Mouse (Mus musculus): ENCODE data around the gene AI597479. TPM values are rescaled to one million over a fixed set of nuclear protein-coding genes. Genes with fewer than 3 reads are reported as not detected.
"Not testable (repeated sequence)": the region's sequence is repeated elsewhere in the genome, so short reads cannot be mapped to it uniquely, and the experiment has no call there.

AI597479 gene
- polyA plus RNA-seq, 1 experiment: 21.8 TPM

GRCm38 (mm10) chr1:43117435-43117834 is 18.9 kb downstream of the AI597479 start:
- Histone ChIP-seq H3K4me3 (ENCODE audit: insufficient read depth, low read length) (no peak overlapping the region), H3K4me1 (ENCODE audit: control insufficient read depth, insufficient read depth, low read length) (no peaks in the 10 kb centered on the region), H3K27ac (ENCODE audit: insufficient read depth, low read length) (no peak overlapping the region)
- no peak for TF ChIP-seq POLR2A (IDR thresholded peaks at IDR 0.05; ENCODE audit: extremely low read depth, insufficient read depth, low read length)
- TF ChIP-seq CTCF (IDR thresholded peaks at IDR 0.05; ENCODE audit: extremely low read depth, insufficient read depth, low read length): no peak

- TF ChIP-seq POLR2A (IDR thresholded peaks at IDR 0.05; ENCODE audit: extremely low read depth, insufficient read depth, low read length) (no peak), CTCF (IDR thresholded peaks at IDR 0.05; ENCODE audit: extremely low read depth, insufficient read depth, low read length) (no peak)
- H3K4me3 ChIP-seq (ENCODE audit: insufficient read depth, low read length): no peak overlapping the region
- H3K27ac ChIP-seq (ENCODE audit: insufficient read depth, low read length): no peak overlapping the region
- H3K4me1 ChIP-seq (ENCODE audit: control insufficient read depth, insufficient read depth, low read length): no peaks in the 10 kb centered on the region
These were observed 22.4 kb downstream of the AI597479 start for GRCm38 (mm10) chr1:43120950-43121349.

GRCm38 (mm10) chr1:43122616-43123015 is 24.1 kb downstream of the AI597479 start:
- no peaks in the 10 kb centered on the region for H3K4me1 ChIP-seq (ENCODE audit: control insufficient read depth, insufficient read depth, low read length)
- H3K4me3 ChIP-seq (ENCODE audit: insufficient read depth, low read length): no peak overlapping the region
- no peak overlapping the region for H3K27ac ChIP-seq (ENCODE audit: insufficient read depth, low read length)
- TF ChIP-seq CTCF (IDR thresholded peaks at IDR 0.05; ENCODE audit: extremely low read depth, insufficient read depth, low read length) (no peak), POLR2A (IDR thresholded peaks at IDR 0.05; ENCODE audit: extremely low read depth, insufficient read depth, low read length) (no peak)

- TF ChIP-seq POLR2A (IDR thresholded peaks at IDR 0.05; ENCODE audit: extremely low read depth, insufficient read depth, low read length) (no peak), CTCF (IDR thresholded peaks at IDR 0.05; ENCODE audit: extremely low read depth, insufficient read depth, low read length) (no peak)
- Histone ChIP-seq H3K27ac (ENCODE audit: insufficient read depth, low read length) (no peak overlapping the region), H3K4me3 (ENCODE audit: insufficient read depth, low read length) (no peak overlapping the region), H3K4me1 (ENCODE audit: control insufficient read depth, insufficient read depth, low read length) (no peaks in the 10 kb centered on the region; the same call in 1 of the 2 replicates)
These were observed 26.2 kb downstream of the AI597479 start for GRCm38 (mm10) chr1:43124726-43125125.

GRCm38 (mm10) chr1:43127196-43127595 is 28.7 kb downstream of the AI597479 start:
- H3K4me1 ChIP-seq (ENCODE audit: control insufficient read depth, insufficient read depth, low read length): peaks cover 4% of the 10 kb centered on the region
- no peak overlapping the region for H3K27ac ChIP-seq (ENCODE audit: insufficient read depth, low read length)
- TF ChIP-seq POLR2A (IDR thresholded peaks at IDR 0.05; ENCODE audit: extremely low read depth, insufficient read depth, low read length) (no peak), CTCF (IDR thresholded peaks at IDR 0.05; ENCODE audit: extremely low read depth, insufficient read depth, low read length) (no peak)
- H3K4me3 ChIP-seq (ENCODE audit: insufficient read depth, low read length): no peak overlapping the region

- H3K4me1 ChIP-seq (ENCODE audit: control insufficient read depth, insufficient read depth, low read length): peaks cover 4% of the 10 kb centered on the region
- no peak for TF ChIP-seq CTCF (IDR thresholded peaks at IDR 0.05; ENCODE audit: extremely low read depth, insufficient read depth, low read length)
- TF ChIP-seq POLR2A (IDR thresholded peaks at IDR 0.05; ENCODE audit: extremely low read depth, insufficient read depth, low read length): no peak
- H3K27ac ChIP-seq (ENCODE audit: insufficient read depth, low read length): no peak overlapping the region
- no peak overlapping the region for H3K4me3 ChIP-seq (ENCODE audit: insufficient read depth, low read length)
These were observed 29.5 kb downstream of the AI597479 start for GRCm38 (mm10) chr1:43127820-43128610.

- Histone ChIP-seq H3K4me3 (ENCODE audit: insufficient read depth, low read length) (no peak overlapping the region), H3K4me1 (ENCODE audit: control insufficient read depth, insufficient read depth, low read length) (peaks cover 5% of the 10 kb centered on the region), H3K27ac (ENCODE audit: insufficient read depth, low read length) (no peak overlapping the region)
- TF ChIP-seq CTCF (IDR thresholded peaks at IDR 0.05; ENCODE audit: extremely low read depth, insufficient read depth, low read length): no peak
- TF ChIP-seq POLR2A (IDR thresholded peaks at IDR 0.05; ENCODE audit: extremely low read depth, insufficient read depth, low read length): no peak
These were observed 31.9 kb downstream of the AI597479 start for GRCm38 (mm10) chr1:43130219-43130981.

- no peak overlapping the region for H3K27ac ChIP-seq (ENCODE audit: insufficient read depth, low read length)
- peaks cover 5% of the 10 kb centered on the region for H3K4me1 ChIP-seq (ENCODE audit: control insufficient read depth, insufficient read depth, low read length)
- H3K4me3 ChIP-seq (ENCODE audit: insufficient read depth, low read length): no peak overlapping the region
- no peak for TF ChIP-seq POLR2A (IDR thresholded peaks at IDR 0.05; ENCODE audit: extremely low read depth, insufficient read depth, low read length)
- no peak for TF ChIP-seq CTCF (IDR thresholded peaks at IDR 0.05; ENCODE audit: extremely low read depth, insufficient read depth, low read length)
These were observed 33.1 kb downstream of the AI597479 start for GRCm38 (mm10) chr1:43131591-43131990.

GRCm38 (mm10) chr1:43136488-43137029 is 38.0 kb downstream of the AI597479 start:
- H3K4me3 ChIP-seq (ENCODE audit: insufficient read depth, low read length): not testable (repeated sequence)
- Histone ChIP-seq H3K4me1 (ENCODE audit: control insufficient read depth, insufficient read depth, low read length) (peaks cover 12% of the 10 kb centered on the region), H3K27ac (ENCODE audit: insufficient read depth, low read length) (peak overlapping the region; percentile 66)
